Mouse (Mus musculus) lung, postnatal 0 days (tissue): ENCODE results near the gene Guca2a.

Experiments used
- CTCF ChIP-seq: IDR thresholded peaks from 2 replicates; pipeline ENCODE4 v1.5.1; 2016; ENCODE audit warnings: antibody characterized with exemption, mild to moderate bottlenecking
- EP300 ChIP-seq: IDR thresholded peaks from 2 replicates; pipeline ENCODE4 v1.6.1; 2016; ENCODE audit warnings: antibody characterized with exemption, mild to moderate bottlenecking, control low read depth

DNA sequence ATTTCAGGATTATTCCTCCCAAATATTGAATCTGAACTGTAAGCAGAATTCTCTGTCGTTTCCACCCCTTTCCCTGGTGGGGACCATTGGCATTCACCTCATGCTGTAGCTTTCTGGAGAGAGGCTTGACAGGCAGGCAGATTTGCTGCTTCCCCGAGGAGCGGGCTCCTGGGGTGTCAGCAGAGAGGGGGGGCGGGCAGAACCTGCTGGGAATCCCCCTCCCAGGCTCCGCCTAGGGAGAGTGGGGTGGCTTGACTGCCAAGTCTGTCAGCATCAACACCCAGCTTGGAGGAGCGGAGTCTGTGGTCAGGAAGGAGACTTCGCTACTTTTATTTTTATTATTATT, 32.7 kb downstream of the Guca2a start:
- TF ChIP-seq CTCF (no peak), EP300 (no peak)
